Mouse (Mus musculus): Measurements from ENCODE around the gene Zfp39.
"Not testable (repeated sequence)": the region's sequence is repeated elsewhere in the genome, so short reads cannot be mapped to it uniquely, and the experiment has no call there.

Gene Zfp39

DNA sequence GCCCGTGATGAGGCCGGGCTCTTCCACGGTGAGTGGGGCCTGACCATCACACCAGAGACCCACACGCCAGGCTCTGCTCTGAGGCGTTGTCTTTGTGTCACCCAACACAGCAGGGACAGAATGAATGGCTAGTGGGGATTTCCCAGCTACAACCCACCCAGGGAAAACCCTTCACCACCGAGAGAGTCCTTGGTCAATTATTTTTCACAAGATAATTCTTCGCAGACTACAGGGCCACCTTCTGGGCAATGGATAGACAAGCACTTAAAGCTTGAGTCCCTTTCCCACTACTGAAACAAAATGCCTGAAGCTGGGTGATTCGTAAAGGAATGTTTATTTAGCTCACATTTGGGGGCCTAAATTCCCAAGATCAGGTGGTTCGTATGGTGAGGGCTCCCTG, 18.4 kb upstream of the Zfp39 start:
- DNase-seq (ENCODE audit: low spot score in 2 of 2): no peak

DNA sequence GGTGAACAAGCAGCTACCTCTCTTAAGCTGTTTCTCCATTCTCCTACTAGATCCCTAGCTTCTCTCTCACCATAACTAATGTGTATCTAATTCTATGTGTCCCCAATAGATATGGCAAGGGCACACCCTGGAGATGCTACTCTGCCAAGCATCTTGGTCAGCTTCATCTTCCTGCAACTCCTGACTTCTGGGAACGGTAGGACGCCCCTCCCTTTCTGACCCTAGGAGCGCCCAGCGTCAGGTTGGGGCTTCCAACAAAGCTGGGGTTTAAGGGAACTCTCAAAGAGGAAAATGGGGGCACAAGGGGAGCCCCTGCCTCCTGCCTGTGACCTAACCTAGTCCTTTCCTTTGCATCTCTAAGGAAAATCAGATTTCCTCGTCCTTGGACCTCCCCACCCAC, 14.7 kb upstream of the Zfp39 start:
- DNase-seq (ENCODE audit: low spot score in 2 of 2): no peak

DNA sequence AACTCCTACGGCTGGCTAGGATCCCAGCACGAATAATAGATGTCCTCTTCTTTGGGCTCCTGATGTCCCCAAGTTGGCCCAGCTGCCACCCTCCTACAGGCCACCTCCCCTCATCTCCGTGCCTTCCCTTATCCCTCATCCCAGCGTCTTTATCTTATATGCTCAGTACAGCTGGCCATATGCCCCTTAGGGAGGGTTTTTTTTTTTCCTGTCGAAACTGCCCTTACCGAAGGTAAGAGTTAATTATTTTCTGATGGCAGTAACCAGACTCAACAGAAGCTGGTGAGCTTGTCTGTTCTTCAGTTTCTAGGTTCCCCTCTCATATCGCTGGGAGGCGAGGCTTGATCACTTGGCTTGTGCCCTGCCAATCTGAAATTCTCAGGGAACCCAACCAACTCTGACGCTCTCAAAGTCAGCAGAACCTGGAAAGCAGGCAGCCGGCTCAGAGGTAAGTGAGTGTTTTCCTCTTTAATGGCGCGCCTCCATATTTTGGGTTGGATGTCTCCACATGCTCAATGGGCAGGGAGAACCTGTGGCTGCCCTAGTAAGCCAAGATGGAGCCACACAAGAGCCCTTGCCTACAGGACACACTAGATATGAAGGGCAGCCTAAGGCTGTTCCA, 13.8 kb upstream of the Zfp39 start, which contains the start of gene Btnl10:
Gene Btnl10 (plus strand): TSS at position 164 of the 622 bp plus-strand sequence.
- no peak for DNase-seq (ENCODE audit: low spot score in 2 of 2)

DNA sequence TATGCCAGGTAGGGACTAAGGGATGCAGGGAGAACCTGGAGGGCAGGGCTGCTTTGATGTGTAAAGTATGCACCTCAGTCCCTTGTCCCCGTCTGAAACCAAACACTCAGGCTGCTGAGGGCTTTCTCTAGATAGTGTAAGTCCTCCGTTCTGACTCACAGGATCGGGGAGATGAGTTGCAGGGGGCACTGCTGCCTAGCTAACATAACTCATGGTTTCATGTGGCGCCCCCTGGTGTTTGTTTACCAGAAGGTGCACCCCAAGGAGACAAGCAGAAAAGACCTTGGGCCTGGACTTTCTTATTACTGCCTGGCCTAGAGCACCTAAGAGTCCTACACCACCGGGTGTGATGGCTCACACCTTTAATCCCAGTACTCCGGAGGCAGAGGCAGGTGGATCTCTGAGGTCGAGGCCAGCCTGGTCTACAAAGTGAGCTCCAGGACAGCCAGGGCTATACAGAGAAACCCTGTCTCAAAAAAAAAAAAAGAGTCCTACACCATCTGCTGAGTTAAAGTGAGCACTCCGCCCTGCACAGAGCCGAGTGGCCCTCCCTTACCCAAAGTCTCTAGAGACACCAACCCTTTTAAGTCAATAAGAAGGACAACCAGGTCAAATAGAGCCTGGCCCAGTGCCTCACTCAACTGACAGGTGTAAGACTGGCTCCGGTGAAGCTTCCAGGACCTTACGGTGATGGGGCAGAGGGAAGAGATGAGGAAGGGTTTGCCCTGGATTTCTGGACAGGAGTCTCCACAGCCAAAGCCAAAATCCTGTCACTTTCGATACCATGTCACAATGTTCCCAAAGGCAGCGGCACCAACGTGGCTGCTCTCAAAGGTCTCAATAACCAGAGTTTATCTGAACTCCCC, 13.1 kb upstream of the Zfp39 start:
- DNase-seq (ENCODE audit: low spot score in 2 of 2): no peak

DNA sequence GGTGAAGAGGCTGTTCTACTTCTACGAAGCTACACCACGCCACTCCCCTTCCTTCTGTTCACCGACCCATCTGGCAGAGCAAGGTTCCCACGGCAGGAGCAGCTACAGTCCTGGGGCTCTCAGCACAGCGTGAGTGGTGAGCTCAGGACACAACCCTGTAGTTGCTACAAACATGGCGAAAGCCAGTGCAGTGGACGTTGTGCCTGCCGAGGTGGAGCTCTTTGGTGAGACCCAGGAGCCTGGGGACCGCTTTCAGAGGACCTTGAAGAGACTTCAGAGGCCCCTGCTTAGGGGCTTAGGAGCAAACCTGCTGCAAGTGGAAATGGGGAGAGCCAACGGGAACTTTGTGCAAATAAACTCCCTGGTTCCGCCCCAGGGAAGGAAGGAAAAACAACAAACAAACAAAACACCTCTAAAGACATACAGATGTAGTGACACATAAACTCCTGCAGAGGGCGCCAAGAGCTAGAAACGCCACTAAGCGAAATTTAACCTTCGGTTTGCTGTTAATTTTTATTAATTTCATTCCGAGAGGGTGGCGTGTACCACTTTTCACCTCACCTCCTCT, 10.5 kb upstream of the Zfp39 start:
- no peak for DNase-seq (ENCODE audit: low spot score in 2 of 2)

DNA sequence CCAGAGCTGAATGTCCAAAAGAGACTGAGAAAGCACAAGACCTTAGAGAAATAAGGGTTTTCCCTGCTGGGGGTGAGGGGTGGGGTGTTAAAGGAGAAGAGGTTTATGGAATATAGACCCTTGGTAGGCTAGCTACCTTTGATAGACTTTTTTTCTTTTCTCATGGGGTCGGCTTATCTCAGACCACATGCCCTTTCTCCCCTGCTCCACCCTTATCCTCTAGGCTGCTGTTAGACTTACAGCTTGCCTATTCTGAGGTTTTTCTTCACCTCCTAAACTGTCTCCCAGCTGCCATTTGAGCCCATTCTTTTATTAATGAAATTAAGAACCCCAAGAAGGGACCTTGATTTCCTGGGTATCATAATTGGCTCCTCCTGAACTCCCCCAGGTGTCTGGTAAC, 9.8 kb upstream of the Zfp39 start:
- DNase-seq (ENCODE audit: low spot score in 2 of 2): no peak

DNA sequence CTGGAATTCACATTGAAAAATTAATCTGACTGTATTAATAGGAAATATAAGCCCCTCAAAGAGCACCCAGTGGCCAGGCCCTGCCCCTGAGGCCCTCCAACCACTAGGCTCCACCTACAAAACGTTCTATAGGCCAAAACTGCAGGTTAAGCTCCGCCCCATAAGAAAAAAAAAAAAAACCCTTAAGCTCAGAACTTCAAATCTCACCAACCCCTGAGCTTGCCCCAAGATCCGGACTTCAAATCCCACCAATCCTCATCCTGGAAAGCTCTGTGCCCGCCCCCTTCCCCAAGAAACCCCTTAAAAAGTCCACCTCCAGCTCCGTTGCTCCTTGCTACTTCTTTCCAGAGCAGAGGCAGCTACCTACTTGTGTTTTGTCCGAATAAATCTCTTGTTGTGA, 813 bp upstream of the Zfp39 start:
- no peak for DNase-seq (ENCODE audit: low spot score in 2 of 2)

DNA sequence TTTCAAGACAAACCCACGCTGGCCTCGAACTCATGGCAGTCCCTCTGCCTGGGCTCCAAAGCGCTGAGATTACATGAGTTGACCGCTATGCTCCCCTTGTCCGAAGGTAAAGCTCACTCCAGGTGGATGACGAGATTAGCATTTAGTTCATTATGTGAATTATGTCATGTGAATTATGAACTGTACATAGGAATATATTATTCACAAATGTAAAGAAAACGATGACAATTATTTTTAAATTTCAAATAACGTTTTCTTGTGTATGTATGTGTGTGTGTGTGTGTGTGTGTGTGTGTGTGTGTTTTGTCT, 339 bp upstream of the Zfp39 start:
- no peak for DNase-seq (ENCODE audit: low spot score in 2 of 2)

DNA sequence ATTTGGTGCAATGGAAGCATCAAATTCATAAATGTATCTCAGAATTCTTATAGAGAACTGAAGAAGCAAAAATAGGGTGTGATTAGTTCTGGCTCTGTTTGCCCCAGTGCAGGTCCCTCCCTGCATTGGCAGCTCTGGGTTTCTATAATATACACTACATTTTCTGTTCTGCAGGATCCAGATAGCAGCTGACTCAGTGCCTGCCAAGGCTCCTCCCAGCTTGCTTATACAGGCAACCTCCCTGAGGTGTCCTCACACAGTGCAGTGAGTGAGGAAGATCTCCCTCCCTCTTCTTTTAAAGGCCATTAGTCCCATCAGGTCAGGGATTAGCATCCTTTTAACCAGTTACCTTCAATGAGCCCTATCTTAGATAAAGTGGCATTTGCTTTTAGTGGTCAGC, 2.9 kb downstream of the Zfp39 start:
- no peak for DNase-seq (ENCODE audit: low spot score in 2 of 2)

DNA sequence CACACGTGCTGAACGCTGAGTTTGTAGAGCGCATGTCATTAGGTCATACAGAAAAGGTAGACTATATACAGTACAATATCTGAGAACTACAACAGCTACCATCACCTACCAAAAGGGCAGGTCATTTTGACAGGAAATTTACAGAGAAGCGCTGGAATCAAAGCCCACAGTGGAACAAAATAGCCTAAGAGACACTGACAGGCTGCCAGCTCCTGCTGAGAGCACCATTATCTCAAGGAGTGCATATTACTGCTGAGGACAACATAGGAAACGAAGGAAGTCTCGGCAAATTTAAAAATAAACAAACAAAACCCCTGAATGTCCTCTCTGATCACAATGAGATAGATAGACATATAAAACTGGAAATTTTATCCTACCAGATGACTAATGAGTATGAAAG, 6.5 kb downstream of the Zfp39 start:
- DNase-seq (ENCODE audit: low spot score in 2 of 2): no peak

DNA sequence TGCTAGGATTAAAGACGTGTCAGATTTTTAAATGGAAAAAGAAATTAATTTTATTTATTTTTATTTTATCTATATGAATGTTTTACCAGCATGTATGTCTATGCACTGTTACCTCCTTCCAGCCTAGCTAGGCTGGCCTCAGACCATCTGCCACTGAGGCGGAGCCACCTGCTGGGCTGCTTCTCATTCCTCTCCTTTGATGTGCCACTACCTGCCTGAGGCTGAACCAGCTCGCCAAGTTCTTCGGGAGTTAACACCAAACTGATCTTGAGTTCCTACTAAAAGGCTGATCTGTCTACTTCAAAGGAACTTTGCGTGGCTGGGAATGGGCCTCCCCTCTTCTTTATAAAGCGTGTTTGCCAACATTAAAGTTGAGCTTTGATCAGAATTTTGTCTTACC, 9.6 kb downstream of the Zfp39 start:
- DNase-seq (ENCODE audit: low spot score in 2 of 2): no peak

DNA sequence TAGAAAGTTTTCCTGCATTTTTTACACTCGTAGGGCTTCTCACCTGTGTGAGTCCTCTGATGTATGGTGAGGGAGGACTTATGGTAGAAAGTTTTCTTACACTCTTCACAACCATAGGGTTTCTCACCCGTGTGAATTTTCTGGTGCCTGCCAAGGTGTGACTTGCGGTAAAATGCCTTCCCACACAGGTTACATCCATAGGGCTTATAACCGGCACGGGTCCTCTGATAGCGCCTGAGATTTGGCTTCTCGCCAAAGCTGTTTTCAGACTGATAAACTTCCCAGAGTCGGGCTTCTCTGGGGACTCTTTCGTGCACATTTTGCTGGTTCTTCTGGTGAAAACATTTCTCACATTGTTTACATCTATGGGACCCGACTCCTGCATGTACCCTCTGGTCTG, 13.5 kb downstream of the Zfp39 start:
- DNase-seq (ENCODE audit: low spot score in 2 of 2): no peak

DNA sequence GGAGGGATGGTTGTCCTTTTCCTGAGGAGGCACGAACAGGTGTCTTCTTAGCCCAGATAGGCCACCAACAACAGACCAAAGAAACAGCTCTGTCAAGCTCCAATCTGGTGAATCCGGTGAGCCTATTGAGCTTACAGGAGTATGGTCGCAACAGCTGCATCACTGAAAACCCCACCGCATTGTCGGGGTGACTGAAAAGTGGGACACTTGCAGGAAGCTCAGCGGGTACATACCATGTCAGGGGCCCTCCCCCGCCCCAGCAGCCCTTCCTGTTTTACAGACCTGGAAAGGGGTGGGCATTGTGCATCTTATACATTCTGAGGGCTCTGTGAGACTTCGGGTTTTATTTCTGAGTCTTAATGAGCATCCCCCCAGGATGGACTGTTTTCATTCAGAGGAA, 20.3 kb downstream of the Zfp39 start:
- DNase-seq (ENCODE audit: low spot score in 2 of 2): peak in 1 of 2 experiments; percentile 53

DNA sequence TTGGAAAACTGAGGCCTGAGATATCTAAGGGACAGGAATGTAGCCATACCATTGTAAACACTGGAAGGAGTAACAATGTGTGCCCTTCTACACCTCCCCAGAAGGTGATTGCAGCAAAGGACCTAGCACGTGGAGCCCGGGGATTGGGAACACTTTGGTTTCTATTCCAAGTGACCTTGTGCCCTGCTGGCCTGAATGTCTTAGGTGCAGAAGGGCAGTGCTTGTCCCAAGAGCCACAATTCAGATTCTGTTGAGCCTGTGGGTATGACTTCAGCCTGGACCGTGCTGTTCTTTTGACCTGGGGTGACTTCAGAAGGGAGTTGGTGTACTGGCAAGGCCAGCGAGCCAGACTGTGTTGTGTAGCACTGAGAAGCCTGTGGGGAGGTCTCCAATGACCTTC, 33.1 kb downstream of the Zfp39 start:
- no peak for DNase-seq (ENCODE audit: low spot score in 2 of 2)

DNA sequence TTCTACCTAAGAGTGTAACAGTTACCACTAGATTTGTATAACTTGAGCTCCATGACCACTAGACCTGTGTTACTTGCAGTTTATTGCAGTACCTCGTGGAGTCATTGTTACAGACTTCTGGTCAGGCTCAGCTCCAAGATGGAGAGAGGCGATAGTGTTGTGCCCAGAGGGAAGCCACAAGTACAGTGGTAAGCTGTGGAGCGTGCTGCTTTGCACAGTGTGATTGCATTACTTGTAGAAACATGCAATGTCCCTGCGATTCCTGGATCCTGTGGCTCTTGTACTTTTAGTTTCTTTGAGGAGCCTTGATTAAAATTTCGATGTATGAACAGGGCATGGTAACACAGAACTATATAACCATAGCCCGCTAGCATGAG, 36.1 kb downstream of the Zfp39 start:
- no peak for DNase-seq (ENCODE audit: low spot score in 2 of 2)

DNA sequence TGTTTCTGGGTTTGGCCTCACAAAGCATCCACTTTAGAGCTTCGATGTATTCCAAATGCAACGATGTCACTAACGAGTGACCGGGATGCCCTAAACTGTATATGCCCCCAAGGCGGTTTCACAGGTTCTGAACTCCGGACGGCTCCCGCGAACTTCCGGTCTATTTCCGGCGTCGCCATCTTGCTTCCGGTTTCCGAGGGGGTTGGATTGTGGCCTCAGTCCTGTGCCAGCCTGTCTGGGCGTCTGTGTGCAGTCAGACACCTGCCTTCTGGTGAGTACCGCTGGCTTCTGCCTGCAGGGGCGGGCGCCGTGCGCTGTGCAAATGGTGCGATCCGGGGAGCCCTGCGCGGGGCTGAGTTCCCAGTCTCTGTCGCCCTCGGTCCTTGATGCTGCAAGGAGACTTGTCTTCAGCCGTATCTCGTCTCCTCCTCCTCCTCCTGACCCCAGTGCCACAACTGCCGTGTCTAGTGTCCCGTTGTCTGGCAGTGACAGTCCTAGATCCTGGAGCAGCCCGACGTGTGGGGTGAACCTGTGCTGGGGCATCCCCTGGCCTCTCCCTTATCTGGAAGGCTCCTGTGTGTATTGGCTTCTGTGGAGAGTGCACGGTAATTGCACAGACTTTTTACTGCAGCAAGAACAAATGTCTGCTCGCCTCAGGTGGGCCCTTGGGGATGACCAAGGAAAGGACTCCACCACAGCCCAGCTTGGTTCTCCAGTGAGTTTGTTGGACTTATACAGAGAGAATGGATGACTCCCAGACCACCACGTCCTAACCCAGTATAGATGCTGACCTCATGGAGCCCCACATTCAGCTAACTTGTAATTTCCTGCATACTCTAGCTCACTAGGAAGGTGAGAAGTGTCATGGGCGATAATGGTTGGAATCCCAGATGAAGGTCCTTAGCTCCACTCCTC, 36.7 kb downstream of the Zfp39 start, which contains the start of gene 2810021J22Rik:
Gene 2810021J22Rik (plus strand): TSS at position 178 of the 915 bp plus-strand sequence.
- peak; percentile 73 to 76 for DNase-seq (ENCODE audit: low spot score in 2 of 2)

DNA sequence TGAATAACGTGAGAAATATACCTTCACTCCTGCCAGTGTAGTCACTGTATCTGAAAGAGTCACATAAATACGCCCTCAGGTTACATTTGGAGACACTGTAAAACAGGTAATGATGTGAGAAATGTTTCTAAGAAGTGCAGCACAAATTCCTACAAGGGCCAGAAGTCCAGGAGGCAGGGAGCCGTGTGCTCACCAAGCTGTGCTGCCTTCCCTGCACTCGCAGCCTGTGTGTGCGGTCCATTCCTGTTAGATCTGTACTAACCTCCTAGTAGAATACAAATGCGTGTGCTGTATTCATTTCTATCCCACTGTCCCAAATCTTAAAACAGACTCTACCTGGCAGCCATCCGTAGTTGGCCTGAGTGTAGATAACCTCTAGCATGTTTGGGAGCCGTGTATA, 43.3 kb downstream of the Zfp39 start:
- no peak for DNase-seq (ENCODE audit: low spot score in 2 of 2)

DNA sequence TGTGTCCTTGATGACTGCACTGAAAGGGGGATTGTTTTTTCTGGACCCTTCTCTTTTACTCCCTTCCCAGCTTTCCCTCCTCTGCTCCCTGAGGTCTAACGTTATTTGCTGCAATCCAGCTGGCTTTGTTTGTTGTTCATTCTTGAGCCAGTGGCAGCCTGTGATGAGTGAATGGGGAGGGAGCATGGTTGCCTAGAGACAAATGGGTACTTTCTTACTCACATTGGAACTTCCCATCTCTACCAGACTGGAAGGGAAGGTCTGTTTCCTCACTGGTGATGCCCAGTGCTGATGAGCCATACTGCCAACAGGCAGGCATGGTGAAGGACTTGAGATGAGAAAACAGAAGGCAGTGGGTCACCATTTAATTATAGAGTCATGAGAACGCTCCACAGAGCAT, 54.3 kb downstream of the Zfp39 start:
- DNase-seq (ENCODE audit: low spot score in 2 of 2): no peak

DNA sequence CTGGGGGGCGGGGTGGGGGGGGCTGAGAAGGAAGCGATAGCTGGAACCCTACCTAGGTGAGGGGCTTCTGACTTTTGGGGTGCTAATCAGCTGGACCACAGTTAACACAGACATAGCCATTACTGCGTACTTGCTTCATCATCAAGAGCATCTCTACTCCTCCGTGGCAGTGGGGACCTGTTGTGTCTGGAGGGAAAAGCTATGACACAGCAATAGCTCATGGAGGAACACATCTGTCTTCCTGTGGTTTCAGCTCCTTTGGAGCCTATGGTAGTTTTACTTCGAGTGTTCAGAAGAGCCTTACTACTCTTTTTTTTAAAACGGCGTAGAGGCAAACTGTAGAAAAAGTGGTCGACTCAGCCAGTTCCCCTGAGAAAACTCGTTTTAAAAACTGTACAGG, 56.4 kb downstream of the Zfp39 start:
- DNase-seq (ENCODE audit: low spot score in 2 of 2): no peak

DNA sequence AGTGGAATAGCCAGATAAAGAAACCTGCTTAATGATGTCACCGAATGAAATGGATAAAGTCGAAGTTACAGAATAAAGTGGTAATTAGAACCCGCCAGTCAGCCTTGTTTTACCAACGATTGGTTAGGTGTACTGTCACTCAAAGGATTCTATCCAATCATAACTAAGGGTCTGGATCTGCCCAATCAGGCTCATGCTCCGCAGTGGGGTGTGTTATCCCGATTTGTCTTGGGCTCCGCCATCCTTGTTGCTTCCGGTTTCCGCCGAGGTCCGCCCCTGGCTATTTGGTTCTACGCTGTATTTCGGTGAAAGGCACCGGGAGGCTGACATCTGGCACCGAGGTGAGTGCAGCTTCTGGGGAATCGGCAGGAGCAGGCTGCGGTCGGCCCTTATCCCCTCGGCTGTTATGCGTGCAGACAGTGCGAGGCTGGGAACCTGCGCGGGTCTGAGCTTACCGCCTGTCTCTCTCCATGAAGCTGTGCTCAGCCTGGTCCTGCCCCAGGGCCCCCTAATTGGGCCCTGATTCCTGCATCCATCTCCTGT, 57.0 kb downstream of the Zfp39 start, which contains the start of gene Gm12258:
Gene Gm12258 (plus strand): TSS at position 240 of the 543 bp plus-strand sequence.
- DNase-seq (ENCODE audit: low spot score in 2 of 2): peak; percentile 76 to 82

DNA sequence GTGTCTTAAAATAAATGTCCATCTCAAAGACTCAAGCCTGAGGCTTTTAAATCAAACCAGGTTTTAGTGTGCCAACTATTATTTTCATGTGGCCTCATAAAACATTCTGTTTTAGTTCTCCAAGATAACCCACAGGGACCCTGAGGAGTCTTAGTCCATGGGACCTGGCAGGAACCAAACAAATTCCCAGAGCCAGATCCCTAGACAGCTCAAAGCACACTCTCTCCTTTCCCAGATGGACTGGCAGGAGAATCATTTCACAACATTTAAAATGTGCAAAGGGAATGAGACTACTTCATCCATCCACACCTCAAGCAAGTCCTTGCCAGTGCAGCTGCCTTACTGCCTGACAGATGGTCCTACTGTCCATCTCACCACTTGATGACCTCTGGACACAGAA, 65.1 kb downstream of the Zfp39 start, which contains the start of gene Olfr311:
Gene Olfr311 (plus strand): TSS at position 301 of the 400 bp plus-strand sequence.
- DNase-seq (ENCODE audit: low spot score in 2 of 2): not testable (repeated sequence)
